Mouse (Mus musculus) left cerebral cortex, postnatal 4 days (tissue): ENCODE data around the gene Dgkz. TPM values are rescaled to one million over a fixed set of nuclear protein-coding genes. Genes with fewer than 3 reads are reported as not detected.
A peak's percentile ranks its signal among the peaks of the same experiment; 100 is the strongest.

Experiments used
- DNase-seq: peaks from one replicate; pipeline ENCODE4 v3.0.0-alpha.2; 2022
- intact Hi-C: fragments of 180-260 bp; cut with DNase I; formaldehyde crosslinking; loops from one replicate; pipeline ENCODE4 v1.15.1; 2025
- total RNA-seq, 2 experiments: library from RNA; stranded (reverse); gene quantifications; 2 replicates each; pipeline ENCODE4 v1.2.3; 2021

The Dgkz gene
- total RNA-seq, 2 experiments from 2014 or later: 134 to 158 TPM

GRCm38 (mm10) chr2:91923415-91924337, 52.0 kb downstream of the Dgkz start:
- DNase-seq: peak; percentile 82
- intact Hi-C loops: loop anchor here (5.0 kb wide), 1 partner anchor 146 kb away; no protein-coding TSS in a partner anchor

DNA sequence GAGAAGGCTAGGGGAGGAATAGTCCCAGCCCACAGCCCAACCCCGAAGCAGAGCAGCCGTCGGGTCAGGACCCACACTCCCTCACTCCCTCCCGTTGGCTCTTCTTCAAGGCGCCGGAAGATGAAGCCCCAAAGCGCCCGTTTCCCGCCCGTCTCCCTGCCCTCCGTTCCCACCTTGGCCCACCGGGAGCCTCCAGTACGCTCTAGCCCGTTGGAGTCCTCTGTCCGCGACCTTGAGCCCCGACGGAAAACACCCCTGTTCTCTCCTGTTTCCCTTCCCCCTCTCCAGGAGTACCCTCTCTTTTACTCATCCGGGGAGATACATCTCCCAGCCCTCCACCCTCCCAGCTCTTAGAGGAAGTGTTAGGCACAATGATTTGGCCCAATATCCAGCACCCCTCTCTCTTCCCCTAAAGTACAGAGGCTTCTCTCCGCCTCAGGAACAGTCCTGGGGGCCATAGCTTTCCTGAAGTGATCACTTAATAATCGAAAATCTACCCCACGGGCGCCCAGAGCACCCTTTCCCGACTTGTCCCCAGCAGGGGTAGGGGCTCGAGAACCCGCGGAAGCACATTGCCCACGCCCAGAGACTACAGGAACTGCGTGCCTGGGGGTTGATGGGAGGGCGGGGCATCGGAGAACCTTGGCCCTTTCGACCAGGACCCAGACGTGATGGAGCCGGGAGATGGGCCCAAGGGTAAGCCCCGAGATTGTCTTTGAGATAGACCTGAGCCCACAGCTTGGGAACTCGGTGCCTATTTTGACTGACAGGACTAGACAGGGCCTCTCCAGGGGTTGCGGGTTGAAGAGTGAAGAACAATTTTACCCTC, 52.9 kb downstream of the Dgkz start:
- intact Hi-C loops: loop anchor here (5.0 kb wide), 1 partner anchor 145 kb away; no protein-coding TSS in a partner anchor
- no peak for DNase-seq

GRCm38 (mm10) chr2:91921790-91922570, 53.7 kb downstream of the Dgkz start:
- intact Hi-C loops: loop anchor here (5.0 kb wide), 1 partner anchor 145 kb away; no protein-coding TSS in a partner anchor
- DNase-seq: peak; percentile 82

DNA sequence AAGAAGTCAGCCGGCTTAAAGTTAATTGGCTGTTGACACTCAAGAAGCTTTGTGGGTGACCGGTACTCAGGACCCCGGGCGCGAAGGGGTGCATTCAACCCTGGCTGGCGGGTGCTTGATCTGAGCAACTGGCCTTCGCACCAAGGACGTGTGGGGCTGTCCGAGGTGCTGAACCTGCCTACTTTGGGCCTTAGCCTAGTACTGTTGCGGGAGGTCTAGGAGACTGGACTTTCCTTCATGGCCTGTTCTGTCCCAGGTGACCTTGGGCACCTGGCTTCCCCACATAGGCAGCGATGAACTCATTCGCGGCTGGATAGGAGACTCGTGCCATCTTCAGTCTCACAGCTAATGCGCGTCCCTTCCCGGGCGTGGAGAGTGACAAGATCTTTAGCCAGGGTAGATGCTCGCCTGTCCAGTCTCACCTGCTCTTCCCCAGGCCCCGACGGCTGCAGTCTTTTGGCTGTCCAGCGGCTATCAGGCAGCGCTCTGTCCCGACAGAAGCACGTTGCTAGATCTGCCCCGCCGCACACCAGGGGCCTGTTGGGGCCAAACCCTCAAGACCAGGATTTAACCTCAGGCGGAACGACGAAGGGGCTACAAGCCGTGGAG, 54.4 kb downstream of the Dgkz start:
- intact Hi-C loops: loop anchor here (5.0 kb wide), 1 partner anchor 144 kb away; no protein-coding TSS in a partner anchor
- DNase-seq: no peak

- intact Hi-C loops: loop anchor here (5.0 kb wide), 1 partner anchor 143 kb away; no protein-coding TSS in a partner anchor
- no peak for DNase-seq
Observed at GRCm38 (mm10) chr2:91920130-91920529, 55.5 kb downstream of the Dgkz start.

DNA sequence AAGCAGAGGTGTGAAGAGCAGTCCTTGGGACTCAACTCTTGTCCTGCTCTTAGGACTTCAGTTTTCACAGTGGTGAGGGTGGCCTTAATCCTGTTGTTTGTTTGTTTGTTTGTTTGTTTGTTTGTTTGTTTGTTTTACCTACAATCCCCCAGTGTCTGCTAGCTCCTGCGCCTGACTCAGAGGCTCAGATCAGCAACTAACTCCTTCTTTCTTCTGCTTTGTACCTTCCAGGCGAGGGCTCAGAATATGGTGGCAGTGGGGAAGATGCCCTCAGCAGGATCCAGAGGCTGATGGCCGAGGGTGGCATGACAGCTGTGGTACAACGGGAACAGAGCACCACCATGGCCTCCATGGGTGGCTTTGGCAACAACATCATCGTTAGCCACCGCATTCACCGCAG, 58.6 kb downstream of the Dgkz start:
- no peak for DNase-seq
- intact Hi-C loops: no loop called here

DNA sequence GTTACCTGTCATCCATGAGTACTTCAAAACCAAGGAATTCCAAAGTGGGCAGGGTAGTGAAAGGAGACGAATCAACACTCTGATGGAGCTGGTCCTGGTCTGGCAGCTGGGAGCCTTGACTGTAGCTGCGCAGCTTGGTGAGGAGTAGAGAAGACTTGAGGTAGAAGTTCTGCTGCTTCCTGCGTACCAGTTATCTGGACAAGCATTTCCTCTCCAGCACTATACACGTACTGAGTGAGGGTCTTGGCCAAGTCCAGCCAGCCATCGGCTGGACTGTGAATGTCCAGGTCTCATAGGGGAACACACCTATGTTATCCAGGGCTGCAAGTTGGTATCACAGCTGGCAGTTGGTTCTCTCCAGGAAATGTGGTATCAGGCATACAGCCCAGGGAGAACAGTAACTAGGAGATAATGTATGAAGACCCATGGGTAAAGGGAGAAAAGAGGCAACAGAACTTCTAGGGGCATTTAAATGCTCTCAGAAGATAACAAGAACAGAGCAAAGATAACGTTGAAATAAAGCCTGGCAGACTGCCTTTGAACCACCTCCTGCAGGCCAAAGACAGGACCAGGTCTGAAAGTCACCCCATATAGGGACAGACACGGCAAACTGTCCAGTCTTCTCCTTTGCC, 59.2 kb downstream of the Dgkz start:
- intact Hi-C loops: no loop called here
- DNase-seq: no peak

DNA sequence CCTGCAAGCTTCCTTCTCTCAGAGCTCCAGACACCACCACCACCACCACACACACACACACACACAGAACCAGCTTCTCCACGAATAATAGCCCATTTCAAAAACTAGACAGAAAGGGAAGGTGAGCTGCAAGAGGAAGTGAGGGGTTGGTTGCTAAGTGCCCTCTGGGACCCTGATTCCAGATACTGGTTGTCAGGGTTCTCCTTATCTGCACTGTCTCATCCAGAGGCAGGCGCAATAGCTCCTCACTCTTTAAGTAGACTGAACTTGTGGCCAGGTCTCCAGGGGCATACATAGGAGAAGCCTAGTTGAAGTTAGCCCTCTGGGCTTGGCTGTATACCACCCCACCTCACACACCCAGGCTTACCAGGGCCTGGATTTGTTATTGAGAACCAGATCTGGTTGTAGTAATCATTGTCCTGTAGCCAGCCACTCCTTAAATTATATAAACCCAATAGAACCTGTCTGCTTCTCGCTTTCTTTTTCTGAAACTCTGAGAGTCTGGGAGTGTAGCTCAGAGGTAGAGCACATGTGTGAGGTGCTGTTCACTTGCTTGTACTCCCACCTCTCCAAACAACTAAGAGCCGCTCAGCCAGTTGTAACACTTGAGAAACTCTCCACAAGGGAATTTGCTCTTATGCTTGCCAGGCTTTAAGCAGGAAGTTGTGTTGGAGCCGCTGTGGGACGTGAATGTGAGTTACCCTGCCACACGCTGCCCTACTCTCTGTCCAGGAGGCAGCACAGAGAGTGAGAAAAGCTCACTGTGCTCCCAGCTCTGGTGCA, 62.1 kb downstream of the Dgkz start:
- no peak for DNase-seq
- intact Hi-C loops: no loop called here

- intact Hi-C loops: no loop called here
- DNase-seq: no peak
Observed at GRCm38 (mm10) chr2:91912616-91913015, 63.0 kb downstream of the Dgkz start.

- intact Hi-C loops: no loop called here
- no peak for DNase-seq
Observed at GRCm38 (mm10) chr2:91906141-91906540, 69.5 kb downstream of the Dgkz start.

- no peak for DNase-seq
- intact Hi-C loops: no loop called here
Observed at GRCm38 (mm10) chr2:91904618-91905307, 70.9 kb downstream of the Dgkz start.

DNA sequence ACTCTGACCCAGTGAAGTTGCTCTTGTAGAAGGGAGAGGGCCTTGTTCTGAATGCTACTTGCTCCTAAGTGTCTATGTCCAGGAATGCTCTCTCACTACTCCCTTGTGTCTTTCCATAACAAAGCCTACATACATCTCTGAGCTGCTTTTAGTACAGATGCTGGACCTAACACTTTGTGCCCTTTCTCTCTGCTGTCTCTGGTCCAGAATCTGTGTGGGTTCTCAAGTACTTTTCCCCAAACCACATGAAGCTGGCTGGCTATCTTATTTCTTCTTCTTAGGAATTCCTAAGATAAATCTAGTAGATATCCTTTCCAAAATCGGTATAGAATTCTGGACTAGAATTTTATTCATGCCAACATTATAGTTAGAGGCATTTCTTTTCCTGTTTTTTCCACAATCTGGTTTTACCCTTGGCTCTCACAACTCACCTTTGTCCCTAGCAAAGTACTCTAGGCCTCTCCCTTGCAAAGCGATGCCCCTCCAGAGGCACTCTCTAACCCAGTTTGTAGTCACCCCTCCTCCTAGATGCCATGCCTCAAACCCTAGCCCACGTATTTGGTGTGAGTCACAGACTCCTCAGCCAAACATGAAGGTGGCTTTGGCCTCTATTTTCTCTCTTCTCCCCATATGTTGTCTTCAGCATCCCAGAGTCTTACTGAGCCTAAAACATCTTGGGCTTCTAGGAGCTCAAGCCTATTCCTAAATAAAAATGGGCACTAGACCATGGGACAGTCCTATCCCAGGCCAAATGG, 72.3 kb downstream of the Dgkz start:
- intact Hi-C loops: no loop called here
- no peak for DNase-seq

DNA sequence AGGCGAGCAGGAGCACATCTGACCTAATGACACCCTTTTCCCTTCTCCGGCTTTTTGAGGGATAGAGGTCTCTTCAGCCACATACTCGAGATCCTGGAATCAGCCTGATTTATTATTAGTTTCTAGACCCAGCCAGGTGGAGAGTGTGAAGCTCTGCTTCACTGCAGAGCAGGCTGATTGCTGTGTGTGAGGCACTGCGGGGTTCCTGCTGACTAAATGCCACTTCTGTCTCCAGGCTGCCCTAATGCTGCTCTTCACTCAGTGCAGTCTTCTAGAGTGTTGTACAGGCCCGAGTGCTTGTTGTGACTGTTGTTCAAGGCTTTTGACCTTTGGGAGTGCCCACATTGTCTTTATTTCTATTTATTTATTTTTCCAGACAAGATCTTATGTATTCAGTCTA, 73.3 kb downstream of the Dgkz start:
- intact Hi-C loops: no loop called here
- no peak for DNase-seq

GRCm38 (mm10) chr2:91900431-91900830, 75.2 kb downstream of the Dgkz start:
- no peak for DNase-seq
- intact Hi-C loops: no loop called here

- no peak for DNase-seq
- intact Hi-C loops: no loop called here
Observed at GRCm38 (mm10) chr2:91899141-91899540, 76.5 kb downstream of the Dgkz start.

- intact Hi-C loops: no loop called here
- DNase-seq: no peak
Observed at GRCm38 (mm10) chr2:91897968-91898367, 77.7 kb downstream of the Dgkz start.

GRCm38 (mm10) chr2:91895401-91895800, 80.3 kb downstream of the Dgkz start:
- no peak for DNase-seq
- intact Hi-C loops: loop anchor here (2.0 kb wide), 1 partner anchor 67 kb away; no protein-coding TSS in a partner anchor
